Mouse (Mus musculus): ENCODE data around the gene Tbkbp1. TPM values are rescaled to one million over a fixed set of nuclear protein-coding genes. Genes with fewer than 3 reads are reported as not detected.

Gene Tbkbp1
- total RNA-seq, 2 experiments from 2014 or later: 3.3 to 6.8 TPM

DNA sequence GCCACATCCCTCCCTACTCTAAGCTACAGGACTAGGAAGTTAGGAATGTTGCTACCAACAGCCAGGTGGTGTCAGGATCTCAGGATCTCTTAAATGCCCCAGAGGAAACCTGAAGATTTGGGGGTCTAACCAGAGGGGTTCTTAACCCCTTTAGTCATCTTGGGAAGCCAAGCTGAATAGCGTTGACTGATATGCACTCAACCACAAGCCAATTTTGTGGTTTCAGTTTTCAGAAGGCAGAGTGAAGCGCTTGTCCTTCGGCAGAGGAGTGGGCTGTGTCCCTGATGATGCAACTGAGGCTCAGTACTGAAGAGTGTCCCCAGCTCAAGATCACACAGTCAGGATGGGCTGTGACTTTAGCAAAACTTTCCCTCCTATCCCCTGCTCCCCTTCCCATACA lies 22.3 kb downstream of the Tbkbp1 start:
- no peak for DNase-seq (ENCODE audit: low spot score)

DNA sequence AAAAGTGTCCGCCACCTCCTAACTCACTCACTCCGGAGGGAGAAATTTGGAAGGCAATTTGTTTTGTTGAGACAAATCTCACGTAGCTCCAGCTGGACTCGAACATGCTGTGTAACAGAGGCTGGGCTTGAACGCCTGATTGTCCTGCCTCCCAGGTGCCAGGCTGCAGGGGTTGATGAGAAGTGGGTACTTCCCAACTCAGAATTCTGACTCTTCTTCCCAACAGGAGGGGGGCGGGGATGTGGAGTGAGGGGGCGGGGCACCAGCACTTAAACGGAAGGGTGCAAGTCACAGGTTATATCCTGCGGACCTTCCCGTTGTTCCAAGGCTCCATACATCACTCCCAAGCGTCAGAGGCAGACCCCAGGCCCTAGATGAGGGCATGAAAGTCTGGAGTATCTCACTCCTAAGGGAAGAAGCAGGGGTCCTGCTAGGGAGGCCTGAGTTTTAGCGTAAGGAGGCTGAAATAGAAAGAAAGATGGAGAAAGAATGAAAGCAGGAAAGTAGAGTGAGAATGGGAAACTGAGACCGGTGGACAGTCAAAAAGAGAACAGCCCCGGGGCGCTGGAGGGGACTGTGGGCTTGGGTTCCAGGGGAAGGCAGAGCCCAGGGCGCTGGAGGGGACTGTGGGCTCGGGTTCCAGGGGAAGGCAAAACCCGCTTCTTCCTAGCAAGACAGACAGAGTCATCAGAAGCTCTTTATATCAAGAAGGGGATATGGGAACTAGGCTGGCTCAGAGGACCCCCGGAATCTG lies 23.6 kb downstream of the Tbkbp1 start:
- no peak for DNase-seq (ENCODE audit: low spot score)

DNA sequence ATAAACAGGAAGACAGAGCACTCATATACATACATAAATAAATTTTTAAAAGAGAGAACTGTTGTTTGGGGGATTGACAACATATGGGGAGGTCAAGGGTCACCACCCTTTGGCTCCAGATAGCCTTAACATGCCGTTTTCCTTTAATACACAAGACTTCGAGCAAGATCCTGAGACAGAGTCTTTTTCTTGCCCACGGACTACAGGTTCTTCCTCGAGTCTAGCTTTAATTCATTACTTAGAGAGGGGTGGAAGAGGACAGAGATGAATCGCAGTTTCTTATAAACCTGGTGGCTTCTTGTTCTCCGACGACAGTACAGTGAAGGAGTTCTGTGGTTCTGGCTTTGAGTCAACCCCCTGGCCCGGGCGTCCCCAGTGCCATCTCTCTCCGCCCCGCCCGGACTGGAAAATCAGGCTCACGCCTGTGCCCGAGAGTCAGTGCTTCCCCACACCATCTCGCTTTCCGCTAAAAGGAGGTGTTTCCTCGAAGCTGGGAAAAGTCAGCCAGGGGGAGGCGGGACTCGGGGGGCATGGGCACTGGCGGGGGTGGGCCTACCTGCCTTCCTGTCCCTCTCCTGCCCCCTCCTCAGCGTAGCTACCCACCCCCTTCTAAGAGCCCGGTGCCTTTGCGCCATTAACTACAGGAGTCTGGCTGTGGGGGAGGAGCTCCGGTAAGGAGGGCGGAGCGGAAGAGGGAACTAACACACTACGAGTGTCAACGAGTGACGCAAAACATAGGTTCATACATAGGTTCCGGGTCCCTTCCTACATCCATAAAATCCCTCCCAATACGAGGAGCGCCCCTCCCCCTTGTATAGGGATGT lies 24.4 kb downstream of the Tbkbp1 start:
- DNase-seq (ENCODE audit: low spot score): peak; percentile 37

DNA sequence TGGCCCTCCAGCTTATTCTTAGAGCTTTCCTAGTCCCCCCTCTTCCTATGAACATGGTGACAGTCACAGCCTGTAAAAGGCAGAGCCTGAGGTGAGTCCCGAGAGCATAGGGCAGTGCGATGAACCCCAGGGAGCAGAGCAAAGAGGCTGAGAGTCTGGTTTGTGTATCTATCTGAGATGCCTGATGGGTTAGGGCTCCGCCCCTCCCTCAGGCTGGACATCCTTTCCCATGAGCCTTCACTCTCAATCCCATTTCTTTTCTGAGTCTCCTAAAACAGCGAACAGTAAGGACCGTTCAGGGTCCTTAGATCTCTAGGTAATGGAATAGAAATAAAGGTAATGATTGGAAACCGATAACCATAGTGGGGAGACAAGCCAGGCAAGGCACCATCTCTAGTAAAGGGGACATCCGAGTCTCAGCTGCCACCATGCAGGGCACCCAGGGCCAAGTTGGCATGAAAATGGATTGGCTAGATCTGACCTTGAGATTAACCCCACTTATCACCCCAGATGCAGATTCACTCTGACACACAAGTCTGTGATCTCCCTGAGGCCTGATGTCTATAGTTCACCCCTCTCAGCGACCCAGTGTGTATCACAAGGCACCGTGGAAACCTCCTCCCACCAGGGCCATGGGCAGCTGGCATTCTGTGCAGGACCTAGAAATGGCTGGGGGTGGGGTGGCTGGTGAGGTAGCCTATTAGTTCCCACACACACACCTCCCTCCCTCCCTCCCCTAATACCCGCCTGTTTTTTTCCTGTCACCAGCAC lies 26.8 kb downstream of the Tbkbp1 start:
- no peak for DNase-seq (ENCODE audit: low spot score)

DNA sequence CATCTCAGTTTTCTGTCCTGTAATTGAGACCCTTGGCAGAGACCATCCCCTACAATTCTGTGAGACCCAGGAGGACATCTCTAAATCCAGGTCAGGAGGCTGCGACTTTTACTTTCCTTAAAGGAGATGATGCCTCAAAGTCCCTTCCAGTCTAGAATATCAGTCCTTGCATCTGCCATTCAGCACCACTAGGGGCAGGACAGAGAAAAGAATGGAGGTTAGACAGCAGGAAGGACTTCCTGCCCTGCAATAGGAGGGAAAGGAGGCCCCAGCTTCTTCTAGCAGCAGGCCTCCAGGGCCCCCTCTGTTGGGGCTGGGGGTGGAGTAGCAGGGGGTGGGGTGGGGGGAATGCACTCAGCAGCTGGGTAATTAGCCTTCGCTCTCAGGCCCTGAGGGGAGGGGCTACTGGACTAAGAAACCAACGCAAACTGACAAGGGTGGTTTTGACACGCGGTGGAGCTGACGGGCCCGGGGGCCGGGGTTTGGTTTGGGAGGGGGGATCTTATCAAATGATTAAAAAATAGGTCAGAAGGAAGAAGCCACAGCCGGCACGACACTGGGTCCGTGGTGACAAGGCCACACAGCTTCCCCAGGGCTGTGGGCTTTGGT lies 27.9 kb downstream of the Tbkbp1 start:
- DNase-seq (ENCODE audit: low spot score): no peak

DNA sequence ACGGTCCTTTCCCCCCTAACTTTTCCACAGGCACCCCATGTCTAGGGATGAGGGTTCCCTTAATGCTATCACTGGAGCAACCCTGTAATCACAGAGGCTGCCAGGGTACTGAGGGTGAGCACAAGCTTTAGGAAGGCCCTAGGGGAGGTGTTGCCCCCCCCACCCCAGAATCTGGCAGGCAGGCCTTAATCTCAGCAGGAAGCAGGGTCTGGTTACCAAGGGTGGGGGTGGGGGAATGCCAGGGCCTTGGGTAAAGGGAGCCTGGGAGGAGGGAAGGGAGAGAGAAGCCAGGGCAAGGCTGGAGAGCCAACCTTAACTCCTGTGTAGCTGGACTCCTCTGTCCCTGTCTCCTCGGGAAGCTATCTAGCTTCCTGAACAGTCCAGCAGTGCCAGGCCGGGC lies 30.7 kb downstream of the Tbkbp1 start:
- DNase-seq (ENCODE audit: low spot score): peak; percentile 16

DNA sequence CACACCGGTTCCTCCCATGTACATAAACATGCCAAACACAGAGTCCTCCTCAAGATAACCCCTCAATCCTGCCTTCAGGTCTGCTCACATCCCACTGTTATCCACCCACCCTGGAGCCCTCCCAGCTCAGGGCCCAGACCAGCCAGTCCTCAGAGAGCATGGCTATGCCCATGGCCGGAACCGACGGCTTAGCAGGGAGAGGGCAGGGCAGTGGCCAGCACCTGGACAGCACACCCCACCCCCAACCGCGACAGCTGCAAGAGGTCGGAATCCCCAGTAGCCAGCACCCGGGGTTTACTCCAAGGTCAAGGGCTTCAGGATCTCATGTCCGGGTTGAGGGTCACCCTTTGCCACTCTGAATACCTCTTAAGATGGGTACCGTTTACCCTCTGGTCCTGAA lies 31.1 kb downstream of the Tbkbp1 start:
- peak; percentile 17 for DNase-seq (ENCODE audit: low spot score)

DNA sequence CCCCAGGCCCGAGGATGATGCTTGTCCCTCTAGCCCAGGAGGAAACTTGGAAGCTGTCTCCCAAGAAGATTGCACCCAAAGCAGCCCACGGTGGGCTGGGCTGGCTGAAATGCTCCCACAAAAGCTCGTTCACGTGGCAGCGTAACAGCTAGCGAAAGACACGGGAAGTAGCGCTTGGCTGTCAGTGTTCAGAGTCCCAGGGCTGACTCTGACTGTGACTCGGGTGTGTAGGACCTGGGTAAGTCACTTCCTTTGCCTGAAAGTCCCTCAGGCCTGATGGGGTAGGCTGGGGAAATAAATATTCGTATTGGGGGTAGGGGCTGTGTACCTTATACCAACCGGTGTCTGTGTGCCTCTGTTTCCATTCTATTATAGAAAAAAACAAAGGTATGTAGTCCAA lies 35.5 kb downstream of the Tbkbp1 start:
- no peak for DNase-seq (ENCODE audit: low spot score)

DNA sequence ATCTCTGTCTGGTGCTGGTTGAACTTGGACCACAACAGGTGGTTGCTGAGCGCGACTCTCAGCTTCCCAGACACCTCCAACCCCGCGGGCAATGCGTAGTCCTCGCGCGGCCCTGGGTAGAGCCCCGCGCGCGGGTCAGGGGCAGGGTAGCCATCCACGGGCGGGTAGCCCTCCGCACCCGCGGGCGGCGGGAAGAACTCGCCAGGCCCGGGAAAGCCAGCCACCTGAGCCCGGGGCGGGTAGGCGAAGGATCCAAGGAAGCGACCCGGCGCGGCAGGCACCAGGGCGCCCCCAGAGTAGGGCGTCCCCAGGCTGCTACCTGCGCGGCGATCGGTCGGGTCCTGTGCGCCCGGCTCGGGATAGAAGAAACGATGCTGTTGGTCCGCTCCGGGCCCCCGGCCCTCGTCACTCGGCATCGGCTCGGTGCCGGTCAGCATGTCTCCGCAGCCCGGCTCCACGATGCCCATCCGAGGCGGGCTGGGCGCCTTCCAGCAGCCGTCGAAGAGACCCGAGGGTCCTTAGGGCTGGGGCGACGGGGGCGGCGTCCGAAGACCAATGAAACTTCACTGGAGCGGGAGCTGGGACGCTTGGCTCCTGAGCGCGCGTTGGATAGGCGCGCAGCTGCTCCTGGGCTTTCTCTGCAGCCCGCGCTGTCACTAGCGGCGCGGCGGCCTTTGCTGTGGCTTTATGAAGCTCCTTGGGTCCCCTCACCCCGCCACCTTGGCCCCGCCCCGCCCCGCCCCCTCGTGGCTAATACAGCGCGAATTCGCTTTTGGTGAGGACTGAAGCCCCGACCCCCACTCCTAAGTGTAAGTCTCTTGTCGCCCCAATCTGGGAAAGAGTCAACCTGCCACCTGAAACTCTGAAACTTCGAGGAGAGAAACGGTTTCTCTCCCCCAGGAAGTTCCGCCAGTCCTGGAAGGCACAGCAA lies 36.4 kb downstream of the Tbkbp1 start, which contains the start of gene Tbx21:
Gene Tbx21 (minus strand): TSS at position 661 of the 931 bp plus-strand sequence.
- DNase-seq (ENCODE audit: low spot score): no peak

DNA sequence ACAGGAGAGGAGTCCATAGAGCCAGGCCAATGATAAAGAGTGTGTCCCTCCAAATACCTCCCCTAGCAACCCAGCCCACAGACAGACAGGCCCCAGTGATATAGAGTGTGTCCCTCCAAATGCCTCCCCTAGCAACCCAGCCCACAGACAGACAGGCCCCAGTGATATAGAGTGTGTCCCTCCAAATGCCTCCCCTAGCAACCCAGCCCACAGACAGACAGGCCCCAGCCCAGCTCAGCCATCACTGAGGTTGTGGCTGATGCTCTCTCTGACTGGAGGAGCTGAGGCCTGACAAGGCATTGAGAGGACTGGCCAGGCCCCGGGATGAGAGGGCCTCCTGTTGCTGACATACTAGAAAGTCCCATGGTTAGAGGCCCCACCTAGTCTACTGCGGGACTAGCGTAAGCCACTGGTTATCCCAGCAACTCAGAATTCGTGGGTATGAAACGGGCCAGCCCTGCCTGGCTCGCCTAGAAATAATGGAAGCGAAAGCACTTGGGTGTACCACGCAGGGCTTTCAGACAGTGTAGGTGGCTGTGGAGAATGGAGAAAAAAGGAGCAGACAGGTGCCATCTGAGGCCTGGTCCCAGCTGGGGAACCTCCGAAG lies 38.7 kb downstream of the Tbkbp1 start:
- DNase-seq (ENCODE audit: low spot score): no peak

DNA sequence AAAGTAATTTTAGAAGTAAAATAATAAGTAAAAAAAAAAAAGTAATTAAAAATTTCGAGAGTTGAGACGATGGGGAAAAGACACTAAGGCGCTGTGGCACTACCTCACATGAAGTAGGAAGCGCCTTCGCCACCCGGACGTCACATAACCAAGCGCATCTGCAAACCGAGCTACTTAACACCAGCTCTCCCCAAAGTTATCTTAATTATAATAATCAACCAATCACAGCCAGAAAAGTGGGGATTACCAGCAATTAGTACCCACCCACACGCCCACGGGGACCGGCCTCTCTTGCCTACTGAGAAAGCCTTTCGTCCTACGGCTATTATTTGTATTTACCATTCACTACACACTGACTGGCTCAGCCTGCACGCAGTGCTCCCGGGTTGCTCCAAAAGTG lies 42.3 kb downstream of the Tbkbp1 start:
- DNase-seq (ENCODE audit: low spot score): no peak

DNA sequence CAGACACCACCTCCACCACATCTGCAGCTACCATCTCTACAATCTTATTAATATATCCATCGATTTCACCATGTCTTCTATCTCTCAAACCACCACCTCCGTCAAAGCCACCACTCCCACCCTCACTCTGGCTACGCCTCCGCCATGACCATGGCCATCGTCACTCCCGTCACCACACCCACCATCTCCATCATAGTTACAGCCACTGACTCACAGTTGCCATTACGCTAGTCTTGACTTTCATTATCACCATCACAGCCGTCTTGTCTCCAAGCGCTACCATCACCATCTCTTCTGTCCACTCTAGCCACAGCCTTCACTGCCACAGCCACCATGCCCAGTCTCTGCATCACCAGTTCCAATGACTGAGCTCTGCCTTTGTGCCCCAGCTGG lies 47.2 kb downstream of the Tbkbp1 start:
- DNase-seq (ENCODE audit: low spot score): no peak

DNA sequence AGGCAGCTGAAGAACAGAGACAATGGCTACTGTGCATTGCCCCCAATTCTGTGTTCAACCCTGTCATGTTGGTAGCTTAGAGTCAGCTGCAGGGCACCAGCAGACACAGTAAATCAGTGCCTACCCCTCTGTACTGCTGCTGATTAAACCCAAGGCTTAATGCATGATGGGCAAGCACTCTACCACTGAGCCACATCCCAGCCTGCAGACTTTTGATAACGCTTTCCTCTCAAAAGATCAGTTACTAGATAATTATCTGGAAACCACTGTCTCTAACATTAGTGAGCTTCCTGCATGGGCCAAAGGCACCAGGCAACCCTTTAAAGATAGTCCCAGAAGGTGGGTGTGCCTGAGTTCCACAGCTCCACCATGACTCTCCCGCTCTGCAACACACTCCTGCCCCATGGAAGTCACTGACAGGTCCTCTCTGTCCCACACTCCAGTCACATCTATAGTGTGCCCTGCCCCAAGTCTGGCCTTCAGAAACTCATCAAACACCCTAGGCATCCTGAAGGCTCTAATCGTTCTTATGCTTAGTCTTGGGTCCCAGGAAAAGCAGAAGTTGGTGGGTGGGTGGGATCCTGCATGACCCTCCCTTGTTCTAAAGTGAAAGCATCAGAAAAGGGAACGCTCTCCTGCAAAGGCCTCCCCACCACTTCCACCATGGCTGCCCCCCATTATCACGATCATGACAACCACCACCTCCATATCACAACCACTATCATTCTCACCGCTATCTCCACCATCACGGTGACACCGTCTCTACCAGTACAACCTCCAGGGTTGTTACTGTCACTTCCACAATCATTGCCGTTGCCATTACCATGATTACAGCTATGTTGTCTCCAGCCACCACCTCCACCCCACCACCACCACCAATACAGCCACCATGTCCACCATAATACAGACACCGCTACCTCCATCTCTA lies 47.9 kb downstream of the Tbkbp1 start:
- no peak for DNase-seq (ENCODE audit: low spot score)

DNA sequence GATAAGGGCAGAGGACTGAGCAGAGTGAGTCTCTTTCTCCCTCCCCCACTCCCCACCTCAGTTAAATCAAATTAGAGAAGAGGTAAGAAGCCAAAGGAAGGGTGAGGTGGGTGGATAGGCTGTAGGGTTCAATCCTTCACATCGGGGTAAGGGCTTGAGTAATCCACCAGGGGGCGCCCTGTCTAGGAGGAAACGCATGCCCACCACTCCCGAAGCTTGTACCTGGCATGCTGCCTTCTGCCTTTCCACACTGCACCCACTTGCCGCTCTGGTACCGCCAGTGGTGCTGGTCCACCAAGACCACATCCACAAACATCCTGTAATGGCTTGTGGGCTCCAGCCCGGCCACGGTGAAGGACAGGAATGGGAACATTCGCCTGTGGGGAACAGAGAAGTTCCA lies 49.6 kb downstream of the Tbkbp1 start:
- DNase-seq (ENCODE audit: low spot score): peak; percentile 74

DNA sequence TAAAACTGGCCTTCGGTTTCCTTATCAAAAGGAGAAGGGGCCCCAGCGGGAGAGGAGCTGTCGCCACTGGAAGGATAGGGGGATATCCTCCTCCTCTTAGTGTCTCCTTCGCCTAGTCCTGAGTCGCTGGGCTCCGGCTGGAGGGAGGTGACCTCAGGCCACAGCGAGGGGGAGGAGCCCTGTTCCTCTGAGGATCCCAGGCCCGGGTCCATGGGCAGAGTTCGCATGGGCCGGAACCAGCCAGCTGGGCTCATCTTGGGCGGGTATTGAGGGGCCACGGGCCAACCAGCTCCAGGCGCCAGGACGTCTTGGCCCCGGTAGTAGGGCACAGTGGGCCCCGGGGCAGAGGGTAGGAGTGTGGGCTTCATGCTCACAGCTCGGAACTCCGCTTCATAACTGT lies 52.5 kb downstream of the Tbkbp1 start:
- peak; percentile 23 for DNase-seq (ENCODE audit: low spot score)

DNA sequence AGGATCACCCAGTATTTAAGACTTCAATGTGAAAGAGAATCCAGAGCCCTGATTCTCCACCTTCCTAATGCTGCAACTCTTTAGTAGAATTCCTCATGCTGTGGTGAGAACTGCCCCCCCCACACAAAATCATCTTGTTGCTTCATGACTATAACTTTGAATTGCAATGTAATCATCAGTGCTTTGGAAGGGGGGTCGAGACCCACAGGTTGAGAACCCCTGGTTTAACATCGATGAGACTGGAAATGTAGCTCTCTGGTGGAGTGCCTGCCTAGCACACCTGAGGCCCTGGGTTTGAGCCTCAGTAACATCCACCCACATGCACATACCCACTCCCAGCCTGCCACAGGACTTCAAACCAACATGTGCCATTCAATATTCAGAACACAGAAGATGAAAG lies 56.7 kb downstream of the Tbkbp1 start:
- no peak for DNase-seq (ENCODE audit: low spot score)

DNA sequence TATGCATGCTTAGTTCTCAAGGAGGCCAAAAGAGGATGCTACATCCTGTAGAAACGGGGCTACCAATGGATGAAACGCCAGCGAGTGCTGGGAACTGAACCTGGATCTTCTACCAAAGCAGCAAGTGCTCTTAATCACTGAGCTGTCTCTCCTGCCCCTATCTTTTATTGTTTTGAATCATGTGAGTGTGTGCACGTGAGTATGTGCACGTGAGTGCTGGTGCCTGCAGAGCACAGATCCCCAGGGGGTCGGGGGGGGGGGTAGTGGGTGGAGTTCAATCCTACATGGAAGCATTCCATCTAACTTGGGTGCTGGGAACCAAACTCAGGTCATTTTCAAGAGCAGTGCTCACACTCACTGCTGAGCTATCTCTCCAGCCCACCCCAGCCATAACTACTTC lies 64.9 kb downstream of the Tbkbp1 start:
- no peak for DNase-seq (ENCODE audit: low spot score)

Data from gastrocnemius, adult 18-20 months (tissue).